ENCODE assay signal across 31 mouse cellular contexts in the genomic region with DNA sequence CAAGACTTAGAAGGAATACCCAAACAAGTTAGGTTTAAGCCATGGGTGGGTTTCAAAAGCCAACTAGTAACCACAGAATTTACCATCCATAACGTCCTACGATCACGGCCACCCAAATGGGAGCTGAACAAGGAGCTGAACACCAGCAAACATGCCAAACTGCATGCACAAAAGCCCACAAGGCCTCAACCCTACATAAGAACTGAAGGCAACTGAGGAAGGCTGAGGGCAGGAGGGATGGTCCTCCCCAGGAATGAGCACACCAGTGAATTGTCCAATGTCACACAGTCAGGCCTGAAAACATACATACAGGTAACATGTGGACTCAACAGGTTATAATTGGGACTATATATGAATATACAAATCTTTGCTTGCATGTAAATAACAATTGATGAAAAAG.
"Had no signal": no experiment of that assay in that cellular context is flagged by ENCODE, and none has a peak within 500 bp of the region (broad histone marks: within the 10 kb centered on the region; RNA-seq: fewer than 3 reads in every experiment).

No protein-coding gene starts in this region.

- H3K36me3 ChIP-seq: limb, embryonic 10.5 days; limb, embryonic 12.5 days; limb, embryonic 13.5 days; limb, embryonic 15.5 days; liver, embryonic 12.5 days; liver, embryonic 13.5 days; liver, embryonic 15.5 days; lung, embryonic 15.5 days; midbrain, embryonic 10.5 days; midbrain, embryonic 12.5 days; midbrain, embryonic 13.5 days; midbrain, embryonic 15.5 days; neural tube, embryonic 12.5 days had no signal

- H3K27ac ChIP-seq: left cerebral cortex, adult 2 months; limb, embryonic 10.5 days; limb, embryonic 12.5 days; limb, embryonic 13.5 days; limb, embryonic 15.5 days; liver, embryonic 12.5 days; liver, embryonic 13.5 days; liver, embryonic 14.5 days; liver, embryonic 15.5 days; lung, embryonic 15.5 days; macrophage; midbrain, embryonic 10.5 days; midbrain, embryonic 12.5 days; midbrain, embryonic 13.5 days; midbrain, embryonic 15.5 days; neural tube, embryonic 12.5 days had no signal

- H3K4me1 ChIP-seq: limb, embryonic 10.5 days; limb, embryonic 12.5 days; limb, embryonic 13.5 days; limb, embryonic 15.5 days; liver, embryonic 12.5 days; liver, embryonic 13.5 days; liver, embryonic 15.5 days; lung, embryonic 15.5 days; midbrain, embryonic 10.5 days; midbrain, embryonic 12.5 days; midbrain, embryonic 13.5 days; midbrain, embryonic 15.5 days; neural tube, embryonic 12.5 days had no signal

- H3K4me3 ChIP-seq: left cerebral cortex, adult 2 months; limb, embryonic 10.5 days; limb, embryonic 12.5 days; limb, embryonic 13.5 days; limb, embryonic 15.5 days; liver, embryonic 12.5 days; liver, embryonic 13.5 days; liver, embryonic 15.5 days; lung, embryonic 15.5 days; megakaryocyte, embryonic 14.5 days; midbrain, embryonic 10.5 days; midbrain, embryonic 12.5 days; midbrain, embryonic 13.5 days; midbrain, embryonic 15.5 days; myocyte; neural tube, embryonic 12.5 days had no signal

- H3K9me3 ChIP-seq: limb, embryonic 10.5 days; limb, embryonic 12.5 days; limb, embryonic 13.5 days; limb, embryonic 15.5 days; liver, embryonic 12.5 days; liver, embryonic 13.5 days; liver, embryonic 15.5 days; lung, embryonic 15.5 days; midbrain, embryonic 10.5 days; midbrain, embryonic 12.5 days; midbrain, embryonic 13.5 days; midbrain, embryonic 15.5 days; neural tube, embryonic 12.5 days had no signal

- H3K4me2 ChIP-seq: limb, embryonic 12.5 days; limb, embryonic 13.5 days; limb, embryonic 15.5 days; liver, embryonic 11.5 days; liver, embryonic 12.5 days; liver, embryonic 13.5 days; liver, embryonic 15.5 days; lung, embryonic 14.5 days; lung, embryonic 15.5 days; midbrain, embryonic 12.5 days; midbrain, embryonic 13.5 days; midbrain, embryonic 15.5 days; neural tube, embryonic 12.5 days had no signal

- H3K9ac ChIP-seq: limb, embryonic 12.5 days; limb, embryonic 13.5 days; limb, embryonic 15.5 days; liver, embryonic 12.5 days; liver, embryonic 13.5 days; liver, embryonic 14.5 days; liver, embryonic 15.5 days; liver, postnatal 0 days; lung, embryonic 14.5 days; lung, embryonic 15.5 days; midbrain, embryonic 12.5 days; midbrain, embryonic 13.5 days; midbrain, embryonic 15.5 days; neural tube, embryonic 12.5 days had no signal

- DNase-seq: left cerebral cortex, postnatal 4 days; liver; liver, embryonic 13.5 days; liver, postnatal 0 days; lung, adult 18-20 months; lung, adult 2 months; lung, embryonic 14.5 days; lung, postnatal 10 days; lung, postnatal 14 days; lung, postnatal 36 days; lung, postnatal 4 days had no signal

- H3K27me3 ChIP-seq: limb, embryonic 12.5 days; limb, embryonic 13.5 days; limb, embryonic 15.5 days; liver, embryonic 12.5 days; liver, embryonic 13.5 days; liver, embryonic 15.5 days; lung, embryonic 15.5 days; megakaryocyte, embryonic 14.5 days; midbrain, embryonic 12.5 days; midbrain, embryonic 13.5 days; midbrain, embryonic 15.5 days; neural tube, embryonic 12.5 days had no signal

- ATAC-seq: liver, embryonic 12.5 days; liver, postnatal 0 days; lung, postnatal 0 days; midbrain, embryonic 13.5 days; midbrain, embryonic 15.5 days; midbrain, embryonic 16.5 days had no signal
